Mouse (Mus musculus) liver, embryonic 12.5 days (tissue): ENCODE measurements around the gene Rnf39. TPM values are rescaled to one million over a fixed set of nuclear protein-coding genes. Genes with fewer than 3 reads are reported as not detected.

Experiments
- ATAC-seq: fragments of 200-750 bp; cut with Nextera tagmentation; 2 replicates; pipeline ENCODE4 v1.8.0; 2017; ENCODE audit warnings: moderate number of reproducible peaks, mild to moderate bottlenecking, moderate library complexity
- H3K27ac ChIP-seq: fragments of 300-500 bp; sonication (generic); 2 replicates; pipeline ENCODE4 v1.5.1; 2016; ENCODE audit warnings: mild to moderate bottlenecking
- H3K27me3 ChIP-seq: fragments of 300-500 bp; sonication (generic); replicated peaks from 2 replicates; pipeline ENCODE4 v1.6.1; 2016; ENCODE audit warnings: mild to moderate bottlenecking, moderate library complexity
- H3K36me3 ChIP-seq: fragments of 300-500 bp; sonication (generic); 2 replicates; pipeline ENCODE4 v1.6.1; 2016; ENCODE audit warnings: mild to moderate bottlenecking, moderate library complexity
- H3K4me1 ChIP-seq: fragments of 300-500 bp; sonication (generic); 2 replicates; pipeline ENCODE4 v1.6.1; 2016
- H3K4me2 ChIP-seq: fragments of 300-500 bp; sonication (generic); 2 replicates; pipeline ENCODE4 v1.6.1; 2016; ENCODE audit warnings: mild to moderate bottlenecking, moderate library complexity
- H3K4me3 ChIP-seq: fragments of 300-500 bp; sonication (generic); 2 replicates; pipeline ENCODE4 v1.5.1; 2016; ENCODE audit warnings: mild to moderate bottlenecking, moderate library complexity
- H3K9ac ChIP-seq: fragments of 300-500 bp; sonication (generic); 2 replicates; pipeline ENCODE4 v1.6.1; 2016; ENCODE audit warnings: mild to moderate bottlenecking, moderate library complexity
- H3K9me3 ChIP-seq: fragments of 300-500 bp; sonication (generic); replicated peaks from 2 replicates; pipeline ENCODE4 v1.6.1; 2016; ENCODE audit warnings: mild to moderate bottlenecking, moderate library complexity
- WGBS: fragments of 180-500 bp; shearing (Covaris S2); methylation state at CpG from one replicate; pipeline ENCODE4 v1.1.7; 2016; ENCODE audit not compliant: insufficient replicate concordance; 5-methylcytosine and 5-hydroxymethylcytosine counted together
- polyA plus RNA-seq: library from polyadenylated mRNA; unstranded; fragments of >200 nt; fragmentation: Nextera tagmentation; extraction: Ambion mirVana; gene quantifications from 2 replicates; pipeline ENCODE4 v1.2.1, GENCODE M21; 2016

The Rnf39 gene
- polyA plus RNA-seq, 1 experiment from 2014 or later: not detected

DNA sequence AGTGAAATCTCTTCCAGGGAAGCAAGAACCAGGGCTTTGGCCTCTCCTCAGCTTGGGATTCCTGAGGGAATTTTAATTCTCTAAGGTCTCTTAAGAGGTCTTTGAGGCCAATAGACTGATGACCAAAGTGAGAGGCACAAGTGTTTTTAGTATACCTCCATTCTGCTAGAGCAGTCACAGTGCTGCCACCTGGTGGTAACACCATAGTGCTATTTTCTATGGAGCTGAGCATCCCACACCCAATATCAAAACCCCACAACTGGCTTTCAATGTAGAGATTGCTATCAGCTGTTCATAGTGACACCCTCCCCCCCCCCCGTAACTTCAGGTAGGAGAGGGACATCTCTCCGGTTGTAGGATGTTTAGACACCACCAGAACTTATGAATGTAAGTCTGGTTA lies 28.6 kb upstream of the Rnf39 start:
- no peak overlapping the region for H3K4me3 ChIP-seq
- H3K9me3 ChIP-seq: no peaks in the 10 kb centered on the region
- no peak overlapping the region for H3K9ac ChIP-seq
- H3K4me1 ChIP-seq: no peaks in the 10 kb centered on the region
- ATAC-seq: no peak
- WGBS: 13% methylated on average over 2 of the region's 2 CpGs
- no peaks in the 10 kb centered on the region for H3K36me3 ChIP-seq
- no peak overlapping the region for H3K27ac ChIP-seq
- H3K4me2 ChIP-seq: no peak overlapping the region
- H3K27me3 ChIP-seq: peaks cover 25% of the 10 kb centered on the region

DNA sequence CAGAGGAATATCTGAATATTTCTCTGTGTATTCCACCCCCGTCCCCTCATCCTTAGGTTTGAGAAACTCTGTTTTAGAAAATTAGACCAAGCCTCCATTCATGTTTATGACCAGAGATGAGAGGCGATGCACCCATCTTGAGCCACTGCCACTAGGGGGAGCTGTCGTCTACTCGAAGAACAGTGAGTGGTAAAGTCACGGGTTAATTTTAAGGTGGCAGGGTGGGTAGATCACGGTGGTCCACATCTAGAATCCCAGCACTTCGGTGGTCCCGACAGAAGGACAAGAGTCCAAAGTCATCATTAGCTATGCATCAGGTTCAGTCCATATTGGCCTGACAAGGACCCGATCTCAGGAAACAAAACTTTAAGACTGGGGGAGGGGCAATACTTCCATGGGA lies 27.6 kb upstream of the Rnf39 start:
- H3K27ac ChIP-seq: no peak overlapping the region
- no peak overlapping the region for H3K4me3 ChIP-seq
- ATAC-seq: no peak
- no peak overlapping the region for H3K4me2 ChIP-seq
- WGBS: 9% methylated on average over 9 of the region's 9 CpGs
- H3K9ac ChIP-seq: no peak overlapping the region
- H3K27me3 ChIP-seq: peaks cover 20% of the 10 kb centered on the region
- H3K9me3 ChIP-seq: no peaks in the 10 kb centered on the region
- H3K36me3 ChIP-seq: no peaks in the 10 kb centered on the region
- H3K4me1 ChIP-seq: no peaks in the 10 kb centered on the region

DNA sequence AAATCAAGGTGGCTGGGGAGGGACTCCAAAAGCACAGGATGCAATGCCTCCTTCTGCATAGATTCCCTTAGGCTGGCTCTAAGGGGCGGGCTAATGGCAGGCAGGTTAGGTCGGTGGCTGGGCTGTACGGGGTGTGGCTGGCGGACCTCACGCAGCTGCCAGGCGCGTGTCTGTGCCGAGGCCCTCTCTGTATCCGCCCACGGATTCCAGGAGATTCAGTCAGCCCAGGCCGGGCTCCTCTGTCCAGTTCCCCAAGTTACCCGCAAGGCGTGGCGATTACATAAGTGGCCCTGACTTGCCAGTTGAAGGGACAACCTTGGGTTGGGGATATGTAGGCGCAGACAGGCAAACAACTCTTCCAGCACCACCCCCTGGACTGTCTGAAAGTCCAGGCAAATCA lies 22.5 kb upstream of the Rnf39 start:
- 43% methylated on average over 15 of the region's 15 CpGs for WGBS
- Histone ChIP-seq H3K36me3 (no peaks in the 10 kb centered on the region), H3K27me3 (peaks cover 17% of the 10 kb centered on the region; the same call in 1 of the 2 replicates), H3K9ac (no peak overlapping the region), H3K9me3 (no peaks in the 10 kb centered on the region), H3K4me3 (no peak overlapping the region), H3K4me1 (no peaks in the 10 kb centered on the region), H3K27ac (no peak overlapping the region), H3K4me2 (no peak overlapping the region)
- no peak for ATAC-seq

GRCm38 (mm10) chr17:36922715-36923114 lies 20.0 kb upstream of the Rnf39 start:
- Histone ChIP-seq H3K27ac (no peak overlapping the region), H3K4me2 (no peak overlapping the region), H3K27me3 (peaks cover 10% of the 10 kb centered on the region; the same call in 1 of the 2 replicates), H3K9me3 (no peaks in the 10 kb centered on the region), H3K4me1 (no peaks in the 10 kb centered on the region), H3K36me3 (no peaks in the 10 kb centered on the region), H3K9ac (no peak overlapping the region), H3K4me3 (no peak overlapping the region)
- 59% methylated on average over 4 of the region's 4 CpGs for WGBS
- no peak for ATAC-seq

DNA sequence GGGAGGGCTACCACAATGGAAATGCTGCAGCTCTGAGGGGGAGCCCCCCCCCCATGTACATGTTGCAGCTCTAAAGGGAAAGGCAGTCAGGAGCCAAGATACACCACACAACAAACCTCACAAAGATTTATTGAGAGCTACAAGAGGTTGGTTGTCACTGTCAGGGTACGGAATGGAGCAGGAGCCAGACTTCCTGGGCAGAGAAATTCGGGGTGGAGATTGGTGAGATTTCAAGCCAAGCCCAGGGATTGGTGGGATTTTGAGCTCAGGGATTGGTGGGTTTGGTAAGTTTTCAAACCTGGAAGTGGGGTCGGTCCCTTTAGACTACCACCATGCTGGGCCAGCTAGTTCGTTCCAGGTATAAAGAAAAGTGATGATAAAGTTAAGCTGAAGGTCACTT lies 19.2 kb upstream of the Rnf39 start:
- Histone ChIP-seq H3K27me3 (peaks cover 10% of the 10 kb centered on the region; the same call in 1 of the 2 replicates), H3K4me2 (no peak overlapping the region), H3K9ac (no peak overlapping the region), H3K27ac (no peak overlapping the region), H3K4me1 (no peaks in the 10 kb centered on the region), H3K4me3 (no peak overlapping the region), H3K9me3 (no peaks in the 10 kb centered on the region), H3K36me3 (no peaks in the 10 kb centered on the region)
- no peak for ATAC-seq
- WGBS: 53% methylated on average over 4 of the region's 4 CpGs

- no peak for ATAC-seq
- WGBS: 46% methylated on average over 10 of the region's 10 CpGs
- Histone ChIP-seq H3K27me3 (0 out of 2 replicates have a peak, but pooled peaks cover 10% of the 10 kb centered on the region), H3K4me2 (no peak overlapping the region), H3K9me3 (no peaks in the 10 kb centered on the region), H3K4me1 (no peaks in the 10 kb centered on the region), H3K4me3 (no peak overlapping the region), H3K27ac (no peak overlapping the region), H3K9ac (no peak overlapping the region), H3K36me3 (no peaks in the 10 kb centered on the region)
These were observed 15.1 kb upstream of the Rnf39 start for GRCm38 (mm10) chr17:36927496-36928120.

DNA sequence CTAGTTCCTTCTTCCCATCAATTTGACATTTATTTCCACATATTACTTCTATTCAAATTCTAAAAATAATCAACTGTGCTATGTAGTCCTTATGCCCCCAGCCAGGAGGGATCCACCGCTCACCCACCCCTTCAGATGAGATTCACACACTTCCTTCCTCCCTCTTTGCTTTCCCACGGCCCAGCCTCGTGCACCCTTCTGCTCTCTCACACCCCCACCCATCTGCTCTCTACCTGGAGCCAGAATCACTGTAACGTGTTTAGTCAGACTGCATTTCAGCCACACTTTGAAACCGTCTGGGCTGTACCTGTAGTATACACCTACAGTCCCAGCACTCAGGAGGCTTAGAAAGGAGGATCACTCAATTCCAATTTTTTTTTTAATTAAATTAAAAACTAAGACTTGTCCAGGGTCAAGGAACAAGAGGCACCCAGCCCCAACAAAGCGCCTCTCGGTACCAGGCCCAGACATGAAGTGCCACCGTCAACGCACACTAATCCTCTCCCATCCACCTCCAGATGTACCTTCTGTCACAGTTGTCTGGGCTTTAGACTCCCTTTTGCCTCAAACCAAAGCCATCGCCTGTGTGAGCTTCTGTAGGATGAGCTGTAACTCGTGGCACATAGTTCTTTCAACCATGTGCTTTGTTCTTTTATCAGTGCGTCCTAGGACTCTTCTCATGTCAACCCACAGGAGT lies 13.3 kb upstream of the Rnf39 start:
- WGBS: 59% methylated on average over 12 of the region's 12 CpGs
- H3K4me3 ChIP-seq: no peak overlapping the region
- no peaks in the 10 kb centered on the region for H3K4me1 ChIP-seq
- H3K4me2 ChIP-seq: no peak overlapping the region
- H3K27me3 ChIP-seq: 0 out of 2 replicates have a peak, but pooled peaks cover 14% of the 10 kb centered on the region
- H3K36me3 ChIP-seq: no peaks in the 10 kb centered on the region
- no peaks in the 10 kb centered on the region for H3K9me3 ChIP-seq
- H3K9ac ChIP-seq: no peak overlapping the region
- ATAC-seq: no peak
- H3K27ac ChIP-seq: no peak overlapping the region

GRCm38 (mm10) chr17:36930233-36930632 lies 12.5 kb upstream of the Rnf39 start:
- Histone ChIP-seq H3K4me1 (no peaks in the 10 kb centered on the region), H3K4me3 (no peak overlapping the region), H3K36me3 (no peaks in the 10 kb centered on the region), H3K9ac (no peak overlapping the region), H3K9me3 (no peaks in the 10 kb centered on the region), H3K27ac (no peak overlapping the region), H3K4me2 (no peak overlapping the region), H3K27me3 (0 out of 2 replicates have a peak, but pooled peaks cover 14% of the 10 kb centered on the region)
- WGBS: 46% methylated on average over 6 of the region's 6 CpGs
- ATAC-seq: no peak

DNA sequence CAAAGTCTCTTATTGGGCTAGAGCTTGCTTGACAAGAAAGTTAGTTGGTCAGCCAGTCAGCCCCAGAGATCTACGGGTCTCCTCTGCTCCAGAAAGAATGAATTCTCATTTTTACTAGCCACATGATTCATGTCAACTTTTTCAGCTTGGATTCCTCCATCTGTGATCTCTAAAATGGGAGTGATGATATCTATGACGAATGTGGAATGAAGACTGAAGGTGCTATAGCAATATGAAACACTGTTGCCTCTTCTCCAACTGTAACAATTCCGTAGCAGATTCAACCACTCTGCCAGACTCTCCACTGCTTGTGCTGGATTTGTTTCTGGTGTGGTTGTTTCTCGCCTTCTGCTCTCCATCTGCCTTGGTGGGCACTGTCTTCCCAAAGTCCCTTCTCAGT lies 11.6 kb upstream of the Rnf39 start:
- no peak overlapping the region for H3K9ac ChIP-seq

DNA sequence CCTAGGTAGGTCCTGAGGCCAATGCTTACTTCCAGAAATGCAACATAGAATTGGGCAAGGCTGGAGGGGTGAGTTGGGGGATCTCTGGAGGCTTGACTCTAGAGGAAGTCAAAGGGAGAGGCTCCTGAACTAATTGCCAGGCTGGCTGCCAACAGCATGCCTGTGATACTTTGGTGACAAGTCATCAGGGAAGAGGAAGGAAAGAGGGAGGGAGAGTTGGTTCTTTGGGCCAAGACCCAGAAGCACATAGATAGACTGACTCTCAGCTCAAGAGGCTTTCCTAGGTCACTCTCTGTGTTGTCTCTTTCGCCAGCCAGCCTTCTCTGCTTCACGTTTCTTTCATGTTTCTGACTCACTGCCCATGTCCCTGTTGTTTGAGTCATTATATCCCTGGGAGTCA lies 10.9 kb upstream of the Rnf39 start:
- no peak for ATAC-seq
- Histone ChIP-seq H3K4me3 (no peak overlapping the region), H3K36me3 (no peaks in the 10 kb centered on the region), H3K27me3 (peaks cover 22% of the 10 kb centered on the region; the same call in 1 of the 2 replicates), H3K9me3 (no peaks in the 10 kb centered on the region), H3K4me2 (no peak overlapping the region), H3K27ac (no peak overlapping the region), H3K4me1 (no peaks in the 10 kb centered on the region), H3K9ac (no peak overlapping the region)
- 39% methylated on average over 2 of the region's 2 CpGs for WGBS

More for the DNA sequence above, 11.6 kb upstream of the Rnf39 start:
- no peaks in the 10 kb centered on the region for H3K4me1 ChIP-seq
- H3K4me3 ChIP-seq: no peak overlapping the region
- no peaks in the 10 kb centered on the region for H3K9me3 ChIP-seq
- WGBS: 64% methylated on average over 4 of the region's 4 CpGs
- H3K27me3 ChIP-seq: peaks cover 18% of the 10 kb centered on the region; the same call in 1 of the 2 replicates
- H3K27ac ChIP-seq: no peak overlapping the region
- H3K36me3 ChIP-seq: no peaks in the 10 kb centered on the region
- no peak overlapping the region for H3K4me2 ChIP-seq
- no peak for ATAC-seq

DNA sequence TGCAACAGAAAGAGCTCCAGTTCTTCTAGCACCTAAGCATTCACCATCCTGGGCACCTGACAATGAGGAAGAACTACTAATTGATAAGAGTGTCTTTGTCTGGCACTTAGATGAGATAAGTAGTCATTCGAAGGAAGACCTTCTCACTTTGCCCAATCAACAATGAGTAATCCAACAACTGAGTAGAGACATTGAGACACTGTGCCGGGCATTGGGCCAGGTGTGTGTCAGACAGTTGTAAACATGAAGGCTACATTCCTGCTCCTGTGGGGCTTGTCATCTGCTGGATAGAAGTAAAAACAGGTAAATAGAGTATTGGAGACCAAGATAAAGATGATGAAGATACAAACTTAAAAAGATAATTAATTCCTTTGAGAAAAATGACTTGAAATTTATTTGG lies 4.7 kb upstream of the Rnf39 start:
- no peaks in the 10 kb centered on the region for H3K4me1 ChIP-seq
- no peaks in the 10 kb centered on the region for H3K36me3 ChIP-seq
- ATAC-seq: no peak
- H3K4me2 ChIP-seq: no peak overlapping the region
- H3K9ac ChIP-seq: no peak overlapping the region
- H3K27ac ChIP-seq: no peak overlapping the region
- no peaks in the 10 kb centered on the region for H3K9me3 ChIP-seq
- 46% methylated on average over 2 of the region's 2 CpGs for WGBS
- H3K27me3 ChIP-seq: peaks cover 45% of the 10 kb centered on the region
- no peak overlapping the region for H3K4me3 ChIP-seq

- H3K4me2 ChIP-seq: peak overlapping the region; percentile 60
- no peak overlapping the region for H3K27ac ChIP-seq
- no peaks in the 10 kb centered on the region for H3K36me3 ChIP-seq
- peaks cover 6% of the 10 kb centered on the region; the same call in 1 of the 2 replicates for H3K4me1 ChIP-seq
- no peak overlapping the region for H3K9ac ChIP-seq
- peaks cover 80% of the 10 kb centered on the region for H3K27me3 ChIP-seq
- peak overlapping the region; percentile 36; the same call in 1 of the 2 replicates for H3K4me3 ChIP-seq
- WGBS: 46% methylated on average over 10 of the region's 10 CpGs
- no peaks in the 10 kb centered on the region for H3K9me3 ChIP-seq
- ATAC-seq: no peak
These were observed 327 bp upstream of the Rnf39 start for GRCm38 (mm10) chr17:36942391-36942790.
